Mouse (Mus musculus) lung, adult 2 months (tissue): ENCODE measurements around the gene Pan3. TPM values are rescaled to one million over a fixed set of nuclear protein-coding genes. Genes with fewer than 3 reads are reported as not detected.

Experiments
- DNase-seq: peaks from one replicate; pipeline ENCODE4 v3.0.0; 2022
- H3K4me1 ChIP-seq: fragments of 200-500 bp; 2 replicates; pipeline ENCODE4 v1.6.1; 2011; ENCODE audit warnings: low read length; ENCODE audit not compliant: control insufficient read depth, insufficient read depth
- H3K4me3 ChIP-seq: fragments of 200-500 bp; replicated peaks from 2 replicates; pipeline ENCODE3; 2011; ENCODE audit warnings: low read depth, mild to moderate bottlenecking, control low read depth, low read length; ENCODE audit errors: extremely low read depth
- CTCF ChIP-seq: fragments of 200-500 bp; IDR thresholded peaks from 2 replicates; pipeline ENCODE4 v1.5.1; 2011; ENCODE audit warnings: mild to moderate bottlenecking, low read length, control low read depth; ENCODE audit not compliant: insufficient read depth
- POLR2A ChIP-seq: fragments of 200-500 bp; IDR thresholded peaks from 2 replicates; pipeline ENCODE4 v1.6.1; 2011; ENCODE audit warnings: low read depth, mild to moderate bottlenecking, control low read depth, low read length, borderline replicate concordance; ENCODE audit errors: extremely low read depth
- whole genome bisulfite sequencing: fragments of 180-500 bp; shearing (Covaris S2); methylation state at CpG from one replicate; pipeline ENCODE4 v1.1.7; 2018; 5-methylcytosine and 5-hydroxymethylcytosine counted together
- polyA plus RNA-seq: library from polyadenylated mRNA; depleted of rRNA; stranded (reverse); fragments of >200 nt; gene quantifications from 2 replicates; pipeline ENCODE4 v1.2.3, GENCODE M21; 2012

Pan3 gene
- polyA plus RNA-seq, 1 experiment = 38.0 TPM

DNA sequence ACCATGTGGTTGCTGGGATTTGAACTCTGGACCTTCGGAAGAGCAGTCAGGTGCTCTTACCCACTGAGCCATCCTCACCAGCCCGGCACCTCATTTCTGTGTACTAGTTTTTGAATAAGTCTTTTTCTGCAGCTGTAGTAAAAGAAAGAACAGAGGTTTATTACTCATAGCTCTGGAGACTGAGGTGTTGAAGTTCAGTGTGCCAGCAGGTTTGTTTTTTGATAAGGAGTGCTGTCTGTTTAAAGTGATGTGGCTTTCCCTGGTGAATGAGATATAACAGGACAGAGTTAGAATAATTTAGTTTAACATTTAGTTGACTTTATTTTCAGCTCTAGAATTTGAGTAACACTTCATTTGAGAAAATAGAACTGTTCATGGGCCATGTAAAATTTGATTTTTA lies 14.8 kb downstream of the Pan3 start:
- Histone ChIP-seq H3K4me1 (peaks cover 27% of the 10 kb centered on the region), H3K4me3 (no peak overlapping the region)
- WGBS = 79% methylated on average over 2 of the region's 2 CpGs
- no peak for DNase-seq
- TF ChIP-seq POLR2A (no peak), CTCF (no peak)

DNA sequence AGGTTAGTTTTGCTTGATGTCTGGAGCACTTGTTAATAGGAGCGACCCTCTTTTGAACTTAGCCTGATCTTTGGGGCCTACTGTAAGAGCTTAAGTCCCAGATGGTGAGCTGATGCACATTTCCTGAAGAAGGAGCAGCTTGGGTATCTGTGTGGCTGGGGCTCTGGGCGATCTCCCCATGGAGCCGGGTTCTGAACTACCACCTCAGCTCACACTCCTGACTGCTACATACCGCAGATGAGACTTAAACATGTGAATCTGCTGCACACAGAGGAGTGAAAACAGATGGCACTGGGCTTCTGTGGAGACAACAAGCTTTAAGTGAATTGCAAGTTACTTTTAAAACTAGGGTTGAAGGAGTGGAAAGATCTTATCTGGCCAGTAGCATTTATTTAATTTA lies 15.3 kb downstream of the Pan3 start:
- WGBS = 86% methylated on average over 4 of the region's 4 CpGs
- no peak for DNase-seq
- Histone ChIP-seq H3K4me3 (no peak overlapping the region), H3K4me1 (peaks cover 29% of the 10 kb centered on the region)
- TF ChIP-seq POLR2A (no peak), CTCF (no peak)

DNA sequence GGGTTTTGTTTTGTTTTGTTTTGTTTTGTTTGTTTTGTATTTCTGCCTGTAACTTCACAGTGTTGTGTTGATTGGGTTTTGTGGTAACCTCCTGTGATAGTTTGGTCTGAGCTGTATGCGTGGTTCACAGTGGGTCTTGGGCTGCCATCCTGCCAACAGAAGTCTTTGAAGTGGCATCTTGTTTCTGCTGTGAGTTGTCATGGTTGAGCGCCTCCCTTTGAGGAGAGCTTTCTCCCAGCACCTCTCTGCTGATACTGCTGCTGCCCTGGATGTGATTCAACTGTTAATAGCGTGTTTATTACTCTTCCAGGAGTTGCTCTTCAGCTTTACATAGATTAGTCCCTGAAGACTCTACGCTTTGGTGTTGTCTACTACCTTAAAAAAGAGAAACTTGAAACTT lies 18.6 kb downstream of the Pan3 start:
- peaks cover 29% of the 10 kb centered on the region for H3K4me1 ChIP-seq
- WGBS = 52% methylated on average over 4 of the region's 4 CpGs
- no peak overlapping the region for H3K4me3 ChIP-seq
- TF ChIP-seq CTCF = no peak
- no peak for TF ChIP-seq POLR2A
- DNase-seq = no peak

DNA sequence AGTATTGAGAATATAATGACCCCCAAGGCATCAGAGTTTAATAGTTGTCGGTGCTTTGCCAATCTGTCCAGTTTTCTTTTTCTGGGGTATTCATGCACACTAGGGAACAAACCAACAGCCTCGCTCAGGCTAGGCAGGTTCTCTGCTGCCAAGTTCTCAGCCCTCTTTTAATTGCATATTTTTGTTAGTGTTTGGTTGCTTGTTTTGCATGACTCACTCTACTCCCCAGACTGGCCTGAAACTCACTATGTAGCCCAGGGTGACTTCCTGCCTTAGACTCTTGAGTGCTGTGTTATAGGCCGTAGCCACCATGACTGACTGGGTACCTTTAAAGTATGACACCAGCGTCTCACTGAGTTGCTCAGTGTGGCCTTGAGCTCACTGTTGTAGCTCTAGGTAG lies 19.0 kb downstream of the Pan3 start:
- no peak overlapping the region for H3K4me3 ChIP-seq
- WGBS = 42% methylated on average over 4 of the region's 4 CpGs
- DNase-seq = no peak
- TF ChIP-seq POLR2A = no peak
- TF ChIP-seq CTCF = no peak
- peaks cover 29% of the 10 kb centered on the region for H3K4me1 ChIP-seq

DNA sequence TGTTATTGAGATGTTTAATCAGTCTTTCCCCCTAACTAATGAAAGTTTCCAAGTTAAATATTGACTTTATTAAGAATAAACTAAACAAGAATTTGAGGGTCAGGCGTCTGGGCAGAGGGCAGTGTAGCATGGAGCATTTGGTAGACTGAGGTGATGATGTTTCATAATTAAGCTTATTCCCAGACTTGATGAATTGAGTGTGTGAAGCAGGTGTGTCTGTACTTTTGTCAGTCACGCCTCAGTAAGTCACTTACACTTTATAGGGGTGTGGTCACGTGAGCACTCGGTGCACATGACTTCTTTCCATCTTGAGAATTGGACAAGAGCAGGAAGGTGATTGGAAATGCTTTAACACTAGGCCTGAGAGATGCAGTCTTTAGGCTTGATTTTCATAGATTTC lies 26.5 kb downstream of the Pan3 start:
- Histone ChIP-seq H3K4me1 (peaks cover 6% of the 10 kb centered on the region; the same call in 1 of the 2 replicates), H3K4me3 (no peak overlapping the region)
- DNase-seq = no peak
- WGBS = 60% methylated on average over 4 of the region's 4 CpGs
- TF ChIP-seq POLR2A (no peak), CTCF (no peak)

DNA sequence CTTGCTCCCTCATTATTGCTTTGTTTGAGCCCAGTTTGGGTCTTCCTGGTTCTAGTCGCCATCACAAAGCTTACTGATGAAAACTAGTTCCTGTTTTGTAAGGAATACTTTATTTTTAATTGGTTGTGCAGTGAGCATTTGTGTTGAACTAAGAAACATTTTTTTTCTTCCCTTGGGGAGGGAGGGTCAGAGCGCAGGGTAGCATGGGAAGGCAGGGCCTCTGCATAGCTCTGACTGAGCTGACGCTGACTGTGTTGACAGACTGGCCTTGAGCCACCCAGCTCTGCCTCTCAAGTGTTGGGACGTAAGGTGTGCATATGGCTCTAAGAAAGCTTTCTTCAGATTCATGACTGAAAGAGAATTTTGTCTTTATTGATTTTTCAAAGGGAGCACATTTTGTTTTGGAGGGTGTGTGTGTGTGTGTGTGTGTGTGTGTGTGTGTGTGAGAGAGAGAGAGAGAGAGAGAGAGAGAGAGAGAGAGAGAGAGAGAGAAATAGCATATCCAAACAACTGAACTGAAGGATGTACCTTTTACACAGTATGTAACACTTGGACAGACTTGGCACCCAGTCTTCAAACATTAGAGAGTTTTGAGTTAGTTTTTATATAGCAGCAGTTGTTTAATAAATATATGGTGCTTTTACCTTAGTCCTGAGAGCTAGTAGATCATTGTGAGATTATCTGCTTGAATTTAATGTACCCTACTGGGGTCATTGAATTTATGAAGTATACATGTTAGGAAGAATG lies 30.0 kb downstream of the Pan3 start:
- Histone ChIP-seq H3K4me1 (peaks cover 14% of the 10 kb centered on the region), H3K4me3 (no peak overlapping the region)
- WGBS = 45% methylated on average over 4 of the region's 4 CpGs
- DNase-seq = peak; percentile 40
- TF ChIP-seq CTCF (no peak), POLR2A (no peak)

DNA sequence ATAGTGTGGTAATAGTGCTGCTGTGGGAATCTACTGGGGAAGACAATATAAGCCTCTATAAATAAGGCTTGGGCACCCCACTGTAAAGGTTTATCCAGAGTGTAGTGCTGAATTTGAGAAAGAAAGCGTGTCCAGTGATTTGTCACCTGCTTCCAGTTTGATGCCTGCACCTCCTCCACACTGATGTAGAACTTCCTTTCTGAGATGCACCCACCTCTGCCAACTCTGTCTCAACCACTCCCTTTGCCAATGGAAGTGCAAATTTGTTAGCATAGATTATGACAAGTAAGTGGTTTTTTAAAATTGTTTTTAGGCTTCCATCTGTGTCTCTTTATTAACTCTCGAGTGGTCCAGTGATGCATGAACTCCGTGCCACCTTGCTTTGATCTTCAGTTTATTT lies 33.3 kb downstream of the Pan3 start:
- no peak for DNase-seq
- peaks cover 10% of the 10 kb centered on the region for H3K4me1 ChIP-seq
- no peak overlapping the region for H3K4me3 ChIP-seq
- WGBS = 66% methylated on average over 3 of the region's 3 CpGs
- TF ChIP-seq POLR2A (no peak), CTCF (no peak)

DNA sequence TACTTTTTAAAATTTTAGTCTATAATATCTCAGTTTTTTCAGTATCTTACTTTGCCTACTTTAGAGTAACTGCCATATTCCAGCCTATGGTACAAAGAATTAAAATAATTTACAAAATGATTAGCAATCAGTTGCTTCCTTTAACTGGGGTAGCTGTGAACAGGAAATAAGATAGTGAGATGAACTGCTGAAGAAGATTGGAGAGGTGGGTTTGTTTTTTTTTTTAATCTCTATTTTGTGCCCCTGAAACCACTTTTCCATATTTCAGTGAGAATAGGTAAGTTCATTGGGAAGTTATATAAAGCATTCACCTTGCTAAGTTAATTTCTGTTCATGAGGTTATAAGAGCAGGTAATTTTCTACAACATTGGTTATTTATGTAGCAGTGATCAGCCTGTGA lies 36.4 kb downstream of the Pan3 start:
- Histone ChIP-seq H3K4me1 (peaks cover 8% of the 10 kb centered on the region), H3K4me3 (no peak overlapping the region)
- TF ChIP-seq CTCF = no peak
- no peak for TF ChIP-seq POLR2A
- no peak for DNase-seq

DNA sequence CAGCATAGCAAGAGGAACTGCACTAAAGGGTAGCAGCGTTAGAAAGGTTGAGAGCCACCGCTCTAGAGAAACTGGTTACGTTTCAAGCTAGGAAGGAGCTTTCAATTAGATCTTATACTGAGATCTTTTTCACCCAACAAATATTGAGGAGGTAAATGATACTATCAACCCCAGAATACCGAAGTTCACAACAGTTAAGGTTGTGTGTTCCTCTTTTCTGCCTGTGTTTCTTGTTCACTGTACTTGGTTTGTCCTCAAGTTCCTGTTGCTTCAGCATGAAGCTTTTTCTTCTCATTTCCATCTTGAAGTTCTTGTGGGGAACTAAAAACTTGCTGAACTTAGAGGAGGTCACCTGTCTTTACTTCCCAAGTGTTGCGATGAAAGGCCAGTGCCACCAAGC lies 41.2 kb downstream of the Pan3 start:
- H3K4me1 ChIP-seq = peaks cover 5% of the 10 kb centered on the region
- TF ChIP-seq CTCF = no peak
- no peak for TF ChIP-seq POLR2A
- 84% methylated on average over 5 of the region's 5 CpGs for WGBS
- DNase-seq = no peak
- H3K4me3 ChIP-seq = no peak overlapping the region

DNA sequence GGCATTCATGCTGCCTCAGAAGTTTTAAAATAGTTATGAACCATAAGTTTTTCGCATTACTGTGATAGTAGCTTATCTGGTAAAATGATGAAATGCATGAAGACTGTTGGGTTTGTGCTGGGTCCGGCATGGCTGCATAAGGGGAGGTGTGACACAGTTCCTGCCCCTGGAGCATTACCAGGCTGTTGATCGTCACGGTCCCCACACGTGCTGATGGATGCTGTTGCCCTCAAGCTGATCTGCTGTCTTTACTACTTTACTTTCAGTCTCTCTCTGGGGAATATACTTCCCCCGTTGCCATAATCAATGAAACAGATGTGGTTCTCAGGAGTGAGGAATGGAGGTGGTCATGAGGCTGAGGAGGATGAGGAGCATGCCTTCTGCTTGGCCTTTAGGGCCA lies 43.1 kb downstream of the Pan3 start:
- no peak overlapping the region for H3K4me3 ChIP-seq
- no peak for DNase-seq
- 79% methylated on average over 6 of the region's 6 CpGs for WGBS
- TF ChIP-seq POLR2A (no peak), CTCF (no peak)
- H3K4me1 ChIP-seq = peaks cover 5% of the 10 kb centered on the region
